In the genomic region with DNA sequence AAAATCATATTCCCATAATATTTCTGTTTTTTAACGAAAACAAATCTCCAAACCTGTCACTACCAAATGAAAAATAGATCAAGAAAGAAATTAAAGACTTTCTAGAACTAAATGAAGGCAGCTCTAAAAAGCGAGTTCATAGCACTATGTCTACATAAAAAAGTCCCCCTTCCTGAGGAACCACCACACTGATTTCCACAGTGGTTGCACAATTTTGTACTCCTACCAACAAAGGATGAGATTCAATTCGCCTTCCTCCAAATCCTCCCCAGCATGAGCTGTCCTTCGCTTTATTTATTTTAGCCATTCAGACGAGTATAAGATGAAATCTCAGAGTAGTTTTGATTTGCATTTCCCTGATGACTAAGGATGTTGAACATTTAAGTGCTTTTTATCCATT, we compare ENCODE assay signal across 30 mouse cellular contexts. TPM values are rescaled to one million over a fixed set of nuclear protein-coding genes. Genes with fewer than 3 reads are reported as not detected.
"Had no signal": no experiment of that assay in that cellular context is flagged by ENCODE, and none has a peak within 500 bp of the region (broad histone marks: within the 10 kb centered on the region; RNA-seq: fewer than 3 reads in every experiment).

No protein-coding gene starts in this region.

- H3K27me3 ChIP-seq: heart, embryonic 12.5 days; hindbrain, embryonic 15.5 days; kidney, embryonic 15.5 days; limb, embryonic 12.5 days had no signal

- H3K9ac ChIP-seq: heart, embryonic 12.5 days; hindbrain, embryonic 13.5 days; hindbrain, embryonic 15.5 days; kidney, embryonic 15.5 days; limb, embryonic 12.5 days; liver, embryonic 13.5 days; liver, embryonic 15.5 days had no signal

- H3K4me1 ChIP-seq: hindbrain, embryonic 15.5 days had no signal

- H3K27ac ChIP-seq: gastrocnemius, adult 2 months; heart, embryonic 10.5 days; hindbrain, embryonic 10.5 days; hindbrain, embryonic 13.5 days; hindbrain, embryonic 15.5 days; hindbrain, postnatal 0 days; kidney, embryonic 15.5 days; kidney, postnatal 0 days; layer of hippocampus, adult 2 months; left cerebral cortex, adult 2 months; limb, embryonic 10.5 days; limb, embryonic 12.5 days; liver, embryonic 13.5 days; liver, embryonic 15.5 days had no signal

- ATAC-seq: hindbrain, postnatal 0 days; intestine, embryonic 16.5 days had no signal

- H3K4me3 ChIP-seq: gastrocnemius, adult 2 months; heart, embryonic 10.5 days; heart, embryonic 12.5 days; hindbrain, embryonic 10.5 days; hindbrain, embryonic 13.5 days; hindbrain, embryonic 15.5 days; kidney, embryonic 15.5 days; layer of hippocampus, adult 2 months; left cerebral cortex, adult 2 months; limb, embryonic 10.5 days; limb, embryonic 12.5 days; liver, embryonic 13.5 days; liver, embryonic 15.5 days had no signal

- H3K36me3 ChIP-seq: heart, embryonic 10.5 days; heart, embryonic 12.5 days; hindbrain, embryonic 10.5 days; hindbrain, embryonic 13.5 days; hindbrain, embryonic 15.5 days; kidney, embryonic 15.5 days; limb, embryonic 12.5 days; liver, embryonic 13.5 days; liver, embryonic 15.5 days had no signal

- DNase-seq: gastrocnemius, adult 2 months; gastrocnemius, postnatal 10 days; gastrocnemius, postnatal 25 days; heart, adult 18-20 months; heart, postnatal 10 days; heart, postnatal 4 days; kidney, adult 11 months; kidney, adult 2 months; kidney, adult 9 months; kidney, postnatal 14 days; kidney, postnatal 36 days; liver; liver, embryonic 13.5 days had no signal

- H3K4me2 ChIP-seq: heart, embryonic 12.5 days; hindbrain, embryonic 13.5 days; hindbrain, embryonic 15.5 days; kidney, embryonic 15.5 days; limb, embryonic 12.5 days; liver, embryonic 11.5 days; liver, embryonic 13.5 days; liver, embryonic 15.5 days had no signal

- H3K9me3 ChIP-seq: heart, embryonic 10.5 days; heart, embryonic 12.5 days; hindbrain, embryonic 10.5 days; hindbrain, embryonic 13.5 days; hindbrain, embryonic 15.5 days; kidney, embryonic 15.5 days; limb, embryonic 10.5 days; limb, embryonic 12.5 days; liver, embryonic 13.5 days; liver, embryonic 15.5 days had no signal

RNA-seq across cellular contexts. Expression of a gene that starts 57.0 kb away (rescaled TPM):
- polyA plus RNA-seq: heart, embryonic 10.5 days; heart, embryonic 12.5 days; heart, embryonic 14.5 days; intestine, embryonic 14.5 days; intestine, embryonic 16.5 days; kidney, embryonic 15.5 days; kidney, postnatal 0 days; limb, embryonic 10.5 days had no signal
